Mouse (Mus musculus): Measurements from ENCODE around the gene Emc9.
A peak's percentile ranks its signal among the peaks of the same experiment; 100 is the strongest.

DNA sequence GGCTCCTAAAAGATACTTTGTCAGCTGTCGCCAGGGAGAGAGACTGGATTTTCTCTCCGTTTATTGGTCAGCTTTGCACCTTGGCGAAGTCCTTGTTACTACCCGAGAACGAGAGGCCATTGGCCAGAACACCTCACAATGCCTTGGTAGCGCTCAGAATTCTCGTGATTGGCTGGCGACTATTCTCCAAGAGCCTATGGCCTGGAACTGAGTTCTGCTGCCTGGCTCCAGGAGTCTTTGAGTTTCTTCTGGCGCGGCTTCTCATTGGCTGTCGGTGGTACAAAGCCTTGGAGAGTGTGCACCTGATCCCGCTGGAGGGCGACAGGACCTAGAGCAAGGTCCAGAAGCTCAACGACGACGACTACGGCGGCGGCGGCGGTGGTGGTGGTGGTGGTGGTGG lies 32.7 kb upstream of the Emc9 start, which contains the start of gene Rec8:
- TF ChIP-seq CTCF (IDR thresholded peaks at IDR 0.05; ENCODE audit: borderline replicate concordance, insufficient read depth, low read depth, low read length), result peak; percentile 23; the same call in 1 of the 2 replicates
- peak; percentile 41; the same call in 1 of the 2 replicates for TF ChIP-seq POLR2A (IDR thresholded peaks at IDR 0.05; ENCODE audit: borderline replicate concordance, insufficient read depth, low read length)

Data from cerebellum, adult 2 months (tissue).